Mouse (Mus musculus) erythroblast, embryonic 14.5 days (primary cell): Measurements from ENCODE around the gene Tor1b.

ENCODE experiments used
- GATA1 ChIP-seq: IDR thresholded peaks from 2 replicates; pipeline ENCODE4 v1.6.1; 2012; ENCODE audit warnings: low read length, inconsistent platforms, mixed read lengths
- TAL1 ChIP-seq: IDR thresholded peaks from 3 replicates; pipeline ENCODE4 v1.6.1; 2012; ENCODE audit warnings: low read length, inconsistent platforms, mixed read lengths

DNA sequence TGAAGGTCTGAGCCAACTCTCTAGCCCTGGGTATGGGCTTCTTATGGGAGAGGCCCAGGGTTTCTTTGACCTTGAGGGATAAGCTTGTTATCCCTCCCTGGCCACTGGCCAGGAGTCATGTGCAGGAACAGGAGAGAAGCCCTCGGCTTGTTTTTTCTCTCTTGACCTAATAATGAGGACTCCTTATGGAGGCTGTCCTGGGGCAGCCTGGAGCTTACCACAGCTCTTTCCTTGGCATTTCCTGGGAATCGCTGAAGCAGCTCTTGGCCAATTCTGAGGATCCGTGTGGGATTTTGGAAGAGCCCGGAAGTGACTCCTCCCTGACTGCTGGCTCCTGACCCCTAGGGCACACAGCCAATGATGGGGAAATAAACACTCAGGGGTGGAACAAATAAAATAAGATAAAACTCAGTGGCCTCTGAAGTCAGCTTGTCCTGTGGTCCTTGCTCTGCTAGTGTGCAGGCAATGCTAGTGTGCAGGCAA, 40.4 kb upstream of the Tor1b start:
- no peak for TF ChIP-seq GATA1
- TF ChIP-seq TAL1, result no peak
